Mouse (Mus musculus) olfactory bulb, adult 2 months (tissue): Measurements from ENCODE around the gene Pax4.

ENCODE experiments used
- CTCF ChIP-seq: fragments of 200-500 bp; IDR thresholded peaks from 2 replicates; pipeline ENCODE4 v1.5.1; 2012; ENCODE audit warnings: low read depth, mild to moderate bottlenecking, low read length, moderate library complexity; ENCODE audit not compliant: insufficient read depth
- POLR2A ChIP-seq: fragments of 200-500 bp; IDR thresholded peaks from 2 replicates; pipeline ENCODE4 v1.6.1; 2012; ENCODE audit warnings: mild to moderate bottlenecking, low read depth, low read length, moderate library complexity; ENCODE audit not compliant: insufficient read depth

- no peak for TF ChIP-seq CTCF
- no peak for TF ChIP-seq POLR2A
Measured at GRCm38 (mm10) chr6:28430795-28431537, 18.2 kb downstream of the Pax4 start.
